Mouse (Mus musculus): ENCODE results near the gene Uba7. TPM values are rescaled to one million over a fixed set of nuclear protein-coding genes. Genes with fewer than 3 reads are reported as not detected.

Uba7 gene
- total RNA-seq, 2 experiments from 2014 or later, result 262 to 400 TPM

GRCm38 (mm10) chr9:107960928-107961327 lies 14.4 kb upstream of the Uba7 start:
- ATAC-seq (replicated peaks; ENCODE audit: low FRiP score, poor library complexity, severe bottlenecking), result no peak

DNA sequence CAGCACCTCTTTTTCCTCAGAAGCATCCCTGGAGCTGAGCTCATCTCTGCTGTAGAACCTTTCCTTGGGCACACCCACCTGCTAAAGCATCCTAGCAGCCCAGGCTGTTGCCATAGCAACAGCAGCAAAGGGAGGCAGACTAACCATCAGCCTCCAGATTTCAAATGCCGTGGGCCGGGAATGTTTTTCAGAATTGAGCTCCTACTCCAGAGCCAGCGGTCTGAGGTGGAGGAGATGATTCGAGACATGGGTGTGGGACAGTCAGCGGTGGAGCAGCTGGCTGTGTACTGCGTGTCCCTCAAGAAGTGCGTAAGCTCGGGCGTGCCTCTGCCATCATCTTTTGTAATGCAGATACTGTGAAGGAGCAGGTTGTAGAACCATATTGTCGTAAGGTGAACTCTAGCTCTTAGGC lies 13.9 kb upstream of the Uba7 start:
- ATAC-seq (replicated peaks; ENCODE audit: low FRiP score, poor library complexity, severe bottlenecking), result no peak

DNA sequence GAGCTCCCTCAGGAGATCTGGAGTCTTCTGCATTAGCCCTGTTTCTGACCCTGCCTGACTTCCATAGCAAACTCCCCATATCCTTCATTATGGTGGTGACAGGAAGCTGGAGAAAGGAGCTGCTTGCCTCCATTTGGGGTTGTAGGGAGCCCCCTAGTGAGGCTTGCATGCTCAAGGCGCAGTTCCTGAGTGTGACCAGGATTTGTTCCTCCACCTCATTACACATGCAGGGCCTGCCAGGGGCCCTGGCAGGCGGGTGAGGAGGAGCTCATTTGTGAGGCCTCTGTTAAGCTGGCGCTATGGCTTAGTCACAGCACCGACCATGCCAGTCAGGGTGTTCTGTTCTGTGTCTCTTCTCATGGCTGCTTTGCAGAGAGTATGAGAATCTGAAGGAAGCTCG lies 13.4 kb upstream of the Uba7 start:
- ATAC-seq (replicated peaks; ENCODE audit: low FRiP score, poor library complexity, severe bottlenecking), result no peak

- no peak for ATAC-seq (replicated peaks; ENCODE audit: low FRiP score, poor library complexity, severe bottlenecking)
These were observed 12.4 kb upstream of the Uba7 start for GRCm38 (mm10) chr9:107962916-107963315.

- ATAC-seq (replicated peaks; ENCODE audit: low FRiP score, poor library complexity, severe bottlenecking), result peak; percentile 81
These were observed 11.6 kb upstream of the Uba7 start for GRCm38 (mm10) chr9:107963700-107964099.

DNA sequence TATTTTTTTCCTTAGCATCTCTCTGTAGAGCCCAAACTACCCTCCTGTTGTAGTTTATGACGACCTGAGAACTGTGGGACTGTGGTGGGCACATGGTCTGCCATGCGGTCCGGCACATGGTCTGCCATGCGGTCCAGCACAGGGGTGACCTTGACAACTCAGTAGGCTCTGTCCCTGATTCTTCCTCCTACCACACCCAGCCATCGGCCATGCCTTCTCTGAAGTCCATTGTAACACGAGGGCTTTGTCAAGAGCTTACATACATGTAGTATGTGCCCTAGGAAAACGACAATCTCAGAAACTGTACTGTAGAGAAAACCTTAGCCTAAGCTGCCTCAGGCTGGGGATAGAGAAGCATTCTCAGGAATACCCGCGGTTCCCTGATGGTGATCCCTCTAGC lies 10.6 kb upstream of the Uba7 start:
- ATAC-seq (replicated peaks; ENCODE audit: low FRiP score, poor library complexity, severe bottlenecking), result no peak

GRCm38 (mm10) chr9:107966676-107967075 lies 8.6 kb upstream of the Uba7 start:
- ATAC-seq (replicated peaks; ENCODE audit: low FRiP score, poor library complexity, severe bottlenecking), result no peak

DNA sequence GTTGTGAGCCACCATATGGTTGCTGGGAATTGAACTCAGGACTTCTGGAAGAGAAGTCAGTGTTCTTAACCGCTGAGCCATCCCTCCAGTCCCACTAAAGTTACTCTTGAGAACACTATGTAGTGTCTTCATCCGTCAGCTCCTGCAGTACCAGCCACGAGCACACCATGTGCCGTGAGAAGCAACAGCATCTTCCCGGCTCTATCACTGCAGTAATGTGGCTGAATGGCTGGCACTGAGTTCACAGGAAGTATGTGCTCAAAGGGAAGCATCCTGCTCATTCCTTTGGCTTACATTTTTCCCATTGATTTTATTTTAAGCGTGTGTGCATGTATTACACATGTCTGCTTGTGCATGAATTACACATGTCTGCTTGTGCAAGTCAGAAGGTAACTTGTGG lies 7.9 kb upstream of the Uba7 start:
- no peak for ATAC-seq (replicated peaks; ENCODE audit: low FRiP score, poor library complexity, severe bottlenecking)

- ATAC-seq (replicated peaks; ENCODE audit: low FRiP score, poor library complexity, severe bottlenecking), result no peak
These were observed 6.8 kb upstream of the Uba7 start for GRCm38 (mm10) chr9:107968531-107968930.

GRCm38 (mm10) chr9:107970311-107970710 lies 5.0 kb upstream of the Uba7 start:
- no peak for ATAC-seq (replicated peaks; ENCODE audit: low FRiP score, poor library complexity, severe bottlenecking)

DNA sequence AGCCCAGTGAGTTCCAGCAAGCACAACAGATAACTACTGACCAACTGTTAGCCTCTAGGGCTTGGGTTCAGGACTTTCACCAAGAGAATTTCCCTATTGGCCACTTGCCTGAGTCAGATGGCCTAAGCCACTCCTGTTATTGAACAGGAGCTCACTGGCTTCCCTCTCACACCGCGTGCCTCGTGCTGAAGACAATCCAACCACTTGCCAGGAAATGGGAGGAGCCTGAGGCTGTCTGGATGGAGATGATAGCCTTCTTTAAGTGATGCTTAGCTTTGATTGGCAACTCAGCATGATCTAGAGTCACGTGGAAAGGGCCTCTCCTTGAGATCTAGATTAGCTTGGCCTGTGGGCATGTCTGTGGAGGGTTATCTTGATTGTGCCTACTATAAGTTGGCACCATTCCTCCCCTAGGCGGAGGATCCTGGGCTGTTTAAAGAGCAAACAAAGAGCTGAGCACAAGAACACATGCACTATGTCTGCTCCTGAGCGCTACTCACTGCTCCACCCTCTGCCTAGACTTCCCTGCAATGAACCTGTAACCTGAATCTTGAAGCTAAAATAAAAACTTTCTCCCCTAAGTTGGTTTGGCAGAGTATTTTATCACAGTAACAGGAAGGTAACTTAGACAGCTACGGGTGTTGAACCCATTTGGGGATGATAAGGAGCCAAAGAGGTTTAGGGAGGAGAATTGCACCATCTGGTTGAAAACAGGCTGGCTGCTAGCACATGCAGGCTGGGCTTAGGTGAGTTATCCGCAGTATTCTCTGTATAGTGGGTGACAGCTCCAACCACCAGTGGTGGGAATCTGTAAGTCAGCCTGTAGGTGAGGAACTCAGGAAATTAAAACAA lies 3.4 kb upstream of the Uba7 start:
- peak; percentile 74 for ATAC-seq (replicated peaks; ENCODE audit: low FRiP score, poor library complexity, severe bottlenecking)

- peak; percentile 64 for ATAC-seq (replicated peaks; ENCODE audit: low FRiP score, poor library complexity, severe bottlenecking)
These were observed 674 bp upstream of the Uba7 start for GRCm38 (mm10) chr9:107974491-107975171.

- no peak for ATAC-seq (replicated peaks; ENCODE audit: low FRiP score, poor library complexity, severe bottlenecking)
These were observed 3.5 kb downstream of the Uba7 start for GRCm38 (mm10) chr9:107978815-107979214.

GRCm38 (mm10) chr9:107981684-107982605 lies 6.6 kb downstream of the Uba7 start:
- ATAC-seq (replicated peaks; ENCODE audit: low FRiP score, poor library complexity, severe bottlenecking), result no peak

DNA sequence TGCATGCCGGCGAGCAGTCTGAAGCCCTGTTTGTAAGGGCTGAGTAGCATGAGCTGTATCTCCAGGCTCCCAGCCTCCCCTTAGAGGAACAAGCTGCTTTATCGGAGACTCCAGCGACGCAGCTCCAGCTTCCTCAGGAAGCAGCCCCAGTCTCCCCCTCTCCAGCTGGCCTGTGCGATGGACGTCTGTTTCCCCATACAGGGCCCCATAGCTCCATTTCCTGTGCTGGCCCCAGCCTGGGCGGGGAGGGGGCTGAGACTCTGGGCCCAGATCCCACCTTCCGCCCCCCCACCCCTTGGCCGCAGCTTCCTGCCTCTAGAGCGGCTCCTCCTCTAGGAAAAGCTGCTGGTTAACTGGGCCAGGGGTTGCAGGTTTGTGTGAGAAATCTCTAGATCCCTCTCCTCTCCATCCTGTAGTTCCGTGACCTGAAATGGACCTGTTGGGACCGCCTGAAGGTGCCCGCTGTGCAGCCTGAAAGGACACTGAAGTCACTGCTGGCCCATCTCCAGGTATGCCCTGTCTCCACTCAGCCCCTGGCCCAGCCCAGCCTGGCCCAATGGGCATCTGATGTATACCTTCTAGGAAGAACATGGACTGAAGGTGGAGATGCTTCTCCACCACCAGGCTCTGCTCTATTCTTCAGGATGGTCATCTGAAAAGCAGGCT lies 7.5 kb downstream of the Uba7 start, which contains the start of gene Gm20661:
Gm20661 (plus strand) TSS at position 378 of the 666 bp plus-strand sequence.
- peak; percentile 56 for ATAC-seq (replicated peaks; ENCODE audit: low FRiP score, poor library complexity, severe bottlenecking)

- no peak for ATAC-seq (replicated peaks; ENCODE audit: low FRiP score, poor library complexity, severe bottlenecking)
These were observed 8.2 kb downstream of the Uba7 start for GRCm38 (mm10) chr9:107983421-107983890.

- no peak for ATAC-seq (replicated peaks; ENCODE audit: low FRiP score, poor library complexity, severe bottlenecking)
These were observed 8.9 kb downstream of the Uba7 start for GRCm38 (mm10) chr9:107984052-107984753.

DNA sequence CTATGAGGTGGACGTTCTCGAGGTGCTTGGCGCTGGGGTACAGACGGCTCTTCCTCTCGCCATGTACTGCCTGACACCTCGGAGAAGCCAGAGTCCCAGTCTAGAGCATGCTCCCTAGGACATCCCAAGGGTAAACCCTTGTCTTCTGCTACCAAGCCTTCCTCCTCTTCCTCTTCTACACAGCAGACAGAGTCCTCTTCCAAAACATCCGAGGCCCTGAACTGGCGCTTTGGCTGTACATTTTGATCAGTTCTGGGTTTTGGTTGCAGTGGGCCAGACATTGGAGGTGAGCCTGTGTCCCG lies 9.4 kb downstream of the Uba7 start:
- ATAC-seq (replicated peaks; ENCODE audit: low FRiP score, poor library complexity, severe bottlenecking), result 0 out of 2 replicates have a peak, but pooled peaks have one; percentile 2

All from erythroid progenitor cell, adult 5-6 weeks (primary cell).